Mouse (Mus musculus): ENCODE results near the gene St3gal2.
"Not testable (repeated sequence)": the region's sequence is repeated elsewhere in the genome, so short reads cannot be mapped to it uniquely, and the experiment has no call there.

Gene St3gal2

GRCm38 (mm10) chr8:111010230-111010991 lies 90.7 kb downstream of the St3gal2 start:
- not testable (repeated sequence) for DNase-seq
